Mouse (Mus musculus): ENCODE measurements at regions not wholly inside any gene's neighbourhood (a gene's known extent, or its start where the extent isn't known, plus 50 kb on each side); places are given as distances from the start of the nearest gene placed in this dataset.

DNA sequence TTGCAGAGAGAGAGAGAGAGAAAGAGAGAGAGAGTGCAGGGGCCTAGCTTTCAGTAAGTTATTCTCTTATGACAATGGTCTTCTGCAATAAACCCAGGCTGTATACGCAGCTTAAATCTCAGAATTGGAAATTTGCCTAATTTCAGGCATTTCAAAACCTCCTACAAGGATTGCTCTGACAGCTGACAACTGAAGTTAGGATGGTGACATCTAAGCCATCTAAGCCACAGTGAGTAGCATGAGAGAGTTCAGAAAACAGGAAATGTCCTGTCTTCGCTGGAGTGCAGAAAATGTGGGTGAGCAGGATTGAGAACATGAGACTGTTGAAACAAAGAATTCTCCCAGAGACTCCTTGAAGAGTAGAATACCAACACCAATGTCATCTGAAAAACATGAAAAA lies 56.8 kb downstream of the Fam110c start:
- no peak for DNase-seq

DNA sequence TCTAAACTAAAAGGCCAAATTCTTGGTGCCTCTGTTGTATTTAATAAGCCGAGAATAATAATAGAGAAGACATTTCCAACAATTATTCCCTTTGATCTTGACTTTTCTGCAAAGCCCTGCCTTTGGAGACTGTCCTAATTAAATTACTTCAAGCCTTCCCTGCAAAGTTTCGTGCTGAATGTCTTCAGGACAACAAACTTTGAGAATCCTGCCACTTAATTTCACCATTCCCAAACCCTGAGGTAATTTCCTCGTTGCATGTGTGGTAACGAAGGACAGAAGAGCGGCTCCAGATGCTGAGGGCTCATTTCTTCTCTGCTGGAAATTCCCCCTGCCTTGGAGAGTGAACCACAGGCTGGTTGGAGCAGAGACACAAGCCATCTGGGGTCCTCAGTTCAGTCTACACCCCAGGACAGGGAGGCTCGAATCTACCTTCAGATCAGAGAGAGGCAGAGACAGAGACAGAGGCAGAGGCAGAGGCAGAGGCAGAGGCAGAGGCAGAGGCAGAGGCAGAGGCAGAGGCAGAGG lies 60.9 kb downstream of the Fam110c start:
- no peak for DNase-seq

DNA sequence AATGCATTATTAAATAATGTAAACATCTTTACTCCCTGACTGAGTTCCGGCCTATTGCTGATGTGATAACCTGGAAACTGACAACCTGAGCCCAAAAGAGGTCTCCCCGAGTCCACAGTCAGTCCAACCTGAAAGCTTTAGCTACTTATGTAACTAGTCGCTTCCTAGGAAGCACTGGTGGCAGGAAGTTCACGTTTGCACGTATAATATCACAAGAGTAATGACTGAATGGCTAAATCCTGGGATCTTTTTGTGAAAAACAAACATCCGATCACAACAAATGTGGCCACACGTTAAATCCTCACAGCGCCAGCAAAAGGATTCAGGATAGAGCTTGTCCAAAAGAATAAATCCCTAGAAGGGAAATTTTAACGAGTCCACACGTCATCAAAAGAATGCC lies 62.7 kb downstream of the Fam110c start:
- no peak for DNase-seq

DNA sequence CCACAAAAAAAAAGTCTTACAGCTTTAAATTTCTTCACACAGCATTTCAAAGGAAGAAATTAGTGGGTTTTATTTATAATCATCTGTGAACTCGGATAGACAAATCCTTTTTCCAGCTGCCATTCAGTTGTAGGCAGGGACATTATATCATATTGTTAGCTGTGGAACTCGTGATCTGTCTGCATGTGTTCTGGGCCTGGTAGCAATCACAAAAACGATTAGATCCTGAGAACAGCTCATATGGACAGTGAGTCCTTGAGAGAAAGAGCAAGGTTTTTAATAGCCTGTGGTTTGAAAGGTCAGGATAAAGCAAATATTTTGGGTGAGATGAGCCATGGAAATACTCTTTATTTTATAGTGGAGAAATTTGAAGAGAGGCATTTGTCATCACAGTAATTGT lies 63.2 kb downstream of the Fam110c start:
- no peak for DNase-seq

DNA sequence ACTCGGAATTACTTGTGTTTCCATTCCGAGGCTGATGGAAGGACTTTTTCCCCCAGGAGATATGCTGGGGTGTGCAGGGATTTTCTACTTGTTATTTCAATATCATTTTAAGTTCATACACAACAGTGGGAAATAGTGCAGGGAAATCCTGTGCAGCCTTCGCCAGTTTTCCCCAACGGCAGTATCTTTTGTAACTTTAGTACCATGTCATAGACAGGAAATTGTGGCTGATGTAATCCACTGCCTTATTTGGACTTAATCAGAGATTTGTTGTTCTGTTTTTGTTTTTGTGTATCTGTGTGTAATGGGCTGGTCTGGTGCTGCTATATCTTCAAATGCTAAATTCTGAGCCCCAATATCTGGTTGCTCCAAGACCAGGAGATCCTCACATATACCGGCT lies 63.8 kb downstream of the Fam110c start:
- no peak for DNase-seq

DNA sequence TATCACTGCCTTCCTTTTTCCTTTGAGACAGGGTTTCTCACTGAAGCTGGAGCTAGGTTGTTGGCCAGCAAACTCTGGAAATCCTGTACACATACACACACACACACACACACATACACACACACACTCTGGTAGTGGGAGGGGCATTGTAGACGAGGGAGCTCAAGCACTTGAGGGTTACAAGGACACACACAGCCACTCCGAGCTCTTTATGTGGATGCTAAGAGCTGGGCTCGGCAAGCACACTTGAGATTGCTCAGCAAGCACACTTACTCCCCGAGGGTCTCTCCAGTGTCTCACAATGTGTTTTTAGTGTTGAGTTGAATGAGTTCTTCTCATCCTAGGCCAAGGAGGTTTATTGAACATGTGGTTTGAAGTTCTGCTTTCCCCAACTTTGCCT lies 66.2 kb downstream of the Fam110c start:
- no peak for DNase-seq

DNA sequence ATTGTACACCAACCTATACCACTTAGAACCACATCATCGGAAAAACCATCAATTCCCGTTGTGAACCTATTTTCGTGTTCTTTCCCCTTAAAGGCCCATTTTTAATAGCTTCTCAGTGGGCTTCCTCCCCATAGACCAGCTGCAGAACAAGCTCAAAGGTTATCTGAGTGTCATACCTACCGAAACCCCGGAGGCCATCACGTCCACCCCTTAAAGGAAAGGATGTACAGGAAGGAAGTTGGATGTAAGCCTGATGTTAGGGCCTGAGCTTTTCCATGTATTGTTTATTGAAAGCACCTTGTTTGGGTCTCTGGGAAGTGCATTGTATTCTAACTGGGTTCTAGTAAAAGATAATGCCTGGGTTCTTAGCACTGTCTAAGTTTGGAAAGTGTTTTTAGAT lies 69.6 kb downstream of the Fam110c start:
- no peak for DNase-seq

DNA sequence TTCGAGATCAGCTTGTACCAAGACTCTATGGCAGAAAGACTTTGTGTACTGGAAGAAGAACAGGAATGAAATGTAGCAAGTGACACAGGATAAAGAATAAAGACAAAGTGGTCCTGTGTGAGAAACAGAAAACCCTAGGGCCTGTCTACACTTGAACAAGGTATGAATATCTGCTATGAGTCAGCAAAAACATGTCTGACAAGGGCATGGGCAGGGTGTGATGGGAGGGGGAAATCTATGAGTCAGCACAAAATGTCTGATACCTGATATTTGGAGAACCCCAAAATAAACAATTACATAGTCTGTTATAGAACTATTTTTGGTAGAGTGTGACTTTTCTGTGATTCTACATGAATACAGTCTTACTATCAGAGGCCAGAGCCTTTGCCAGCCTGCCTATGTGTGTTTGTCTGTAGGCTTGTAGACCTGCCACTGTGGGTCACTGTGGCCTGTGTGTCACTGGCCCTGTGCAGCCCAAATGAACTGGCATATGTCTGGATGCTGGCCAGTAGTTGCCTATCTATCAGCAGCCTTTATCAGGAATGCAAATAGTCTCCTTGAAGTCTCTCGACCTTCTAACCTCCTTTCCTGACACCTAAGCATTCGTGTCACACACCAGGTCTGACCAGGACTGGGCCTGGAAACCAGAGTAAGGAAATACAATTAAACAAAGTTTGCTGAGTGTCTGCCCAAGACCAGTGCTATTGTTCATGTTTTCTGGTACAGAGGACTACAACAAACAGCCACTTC lies 71.5 kb downstream of the Fam110c start:
- DNase-seq = no peak

DNA sequence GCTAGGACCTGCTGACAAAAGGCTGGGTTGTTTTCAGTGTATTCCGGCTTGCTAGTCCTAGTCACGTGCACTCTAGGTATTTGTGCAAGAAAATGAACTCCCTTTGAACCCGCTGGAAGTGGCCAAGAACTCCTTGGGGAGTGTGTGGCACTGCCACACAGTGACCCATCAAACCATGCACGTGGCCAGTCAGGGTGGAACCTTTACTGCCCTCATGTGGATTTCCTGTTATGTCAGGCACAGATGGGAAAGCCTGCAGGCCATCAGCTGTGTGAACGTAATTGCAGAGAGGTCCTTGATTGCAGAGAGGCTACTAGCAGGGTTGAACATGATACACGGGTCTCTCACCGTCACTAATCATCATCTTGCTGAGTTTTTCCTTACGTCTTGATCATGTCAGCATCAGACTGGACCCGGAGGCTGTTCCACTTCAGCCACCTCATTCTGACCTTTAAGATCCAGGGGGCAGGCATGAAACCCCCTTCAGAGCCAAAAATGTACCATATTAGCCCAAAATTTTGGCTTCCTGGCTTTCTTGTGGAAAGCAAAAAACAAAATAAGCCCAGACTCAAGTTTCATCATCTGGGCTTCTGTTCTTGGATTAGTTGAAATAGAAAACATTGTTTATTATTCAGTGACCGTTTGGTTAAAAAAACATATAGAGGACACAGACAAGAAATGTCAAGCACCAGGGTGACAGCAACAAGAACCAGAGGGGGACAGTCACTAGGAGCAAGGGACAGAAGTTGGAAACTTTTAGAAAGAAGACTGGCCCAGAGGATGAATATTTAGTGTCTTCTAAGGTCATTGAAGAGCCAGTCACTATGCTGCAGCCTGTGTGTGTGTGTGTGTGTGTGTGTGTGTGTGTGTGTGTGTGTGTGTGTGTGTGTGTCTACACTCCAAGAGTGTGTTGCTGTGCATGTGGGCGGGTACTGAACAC lies 75.0 kb downstream of the Fam110c start:
- DNase-seq = no peak

DNA sequence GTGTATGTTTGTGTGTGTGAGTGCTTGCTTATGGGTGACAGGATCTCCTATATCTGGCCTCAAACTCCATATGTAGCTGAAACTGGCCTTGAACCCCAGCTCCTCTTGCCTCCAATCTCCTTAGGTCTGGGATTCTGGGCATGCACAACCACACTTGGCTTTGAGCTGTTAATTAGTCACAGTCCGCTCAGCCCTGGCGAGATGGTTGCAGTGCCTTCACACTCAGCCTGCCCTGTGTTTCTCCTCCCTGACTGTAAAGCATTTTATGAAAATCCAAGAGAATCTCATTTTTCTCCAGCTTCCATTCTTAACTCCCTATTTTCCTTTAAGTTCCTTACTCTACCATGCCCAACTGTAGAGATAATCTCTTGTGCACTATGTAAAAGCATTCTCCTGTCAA lies 80.1 kb downstream of the Fam110c start:
- no peak for DNase-seq

DNA sequence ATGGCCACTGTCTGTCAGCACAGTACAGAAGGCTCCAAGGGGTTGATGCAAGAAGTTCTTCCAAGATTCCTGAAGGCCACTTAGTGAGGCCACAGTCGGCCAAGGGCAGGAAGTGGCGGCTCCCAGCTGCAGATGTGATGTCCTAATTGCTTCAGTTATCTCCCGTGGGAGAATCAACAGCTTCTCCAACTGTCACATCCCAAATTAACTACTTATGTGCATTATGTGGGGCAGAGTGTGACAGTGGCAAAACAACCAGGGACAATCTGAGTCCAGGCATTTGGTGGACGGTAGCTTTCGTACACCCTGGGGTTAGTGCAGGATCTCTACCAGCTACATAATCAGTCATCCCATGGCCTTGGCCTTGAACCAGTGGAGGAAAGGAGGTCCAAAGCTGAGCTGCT lies 80.9 kb downstream of the Fam110c start:
- DNase-seq = no peak

DNA sequence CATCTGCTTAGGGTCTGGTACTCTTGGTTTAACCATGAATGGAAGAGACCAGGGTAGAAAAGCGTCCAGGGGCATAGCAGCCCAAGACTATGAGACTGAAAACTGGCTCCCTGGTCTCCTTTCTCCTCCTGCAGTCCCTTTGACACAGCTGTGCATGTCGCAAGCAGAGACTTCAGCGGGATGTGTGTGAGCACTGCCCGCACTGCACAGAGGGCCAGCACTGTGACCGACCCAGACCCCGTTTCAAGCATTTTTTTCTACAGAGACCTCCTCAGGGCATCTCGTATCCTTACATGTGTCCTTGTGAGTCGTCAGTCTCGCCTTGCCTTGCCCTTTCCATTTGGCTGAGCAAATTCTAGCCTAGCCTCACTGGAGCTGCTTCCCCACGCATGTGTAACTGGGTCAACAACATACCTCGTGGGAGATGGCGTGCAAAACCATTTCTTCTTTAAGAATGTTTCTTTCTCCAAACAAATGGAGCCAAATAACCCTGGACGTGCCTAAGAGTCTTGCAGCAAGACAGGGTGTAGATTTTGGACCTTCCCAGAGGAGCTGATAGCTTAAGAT lies 82.6 kb downstream of the Fam110c start:
- DNase-seq = no peak

DNA sequence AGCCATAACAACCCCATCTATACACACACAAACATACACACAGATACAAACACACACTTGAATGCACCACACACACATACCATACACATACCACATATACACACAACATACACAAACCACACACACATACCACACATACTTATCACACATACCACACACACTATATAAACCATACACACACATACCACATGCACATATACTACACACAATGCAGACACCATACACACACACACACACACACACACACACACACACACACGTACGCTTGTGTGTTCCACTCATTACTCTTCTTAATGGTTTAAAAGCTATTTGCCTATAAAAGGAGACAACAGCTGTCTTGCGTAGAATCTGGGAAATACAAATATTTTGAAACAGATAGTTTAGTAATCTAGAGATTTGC lies 83.1 kb upstream of the Gm6993 start:
- DNase-seq = no peak

DNA sequence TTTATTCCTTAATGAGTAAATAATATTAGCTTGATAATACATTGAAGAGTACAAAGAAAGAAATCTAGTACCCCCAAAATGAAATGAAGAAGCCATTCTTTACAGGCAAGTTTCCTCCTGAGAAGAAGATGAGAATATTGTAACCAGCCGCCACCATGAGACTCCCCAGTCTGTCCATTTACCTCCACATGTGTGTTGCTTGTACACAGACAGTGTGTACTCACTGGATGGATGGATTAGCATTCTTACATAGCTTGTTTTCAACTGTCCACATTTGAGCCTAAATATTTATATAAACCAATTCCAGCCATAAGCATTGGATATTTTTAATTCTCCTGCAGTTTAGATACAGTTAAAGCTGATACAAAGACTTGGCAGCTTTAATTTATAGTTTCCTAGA lies 82.7 kb upstream of the Gm6993 start:
- no peak for DNase-seq

DNA sequence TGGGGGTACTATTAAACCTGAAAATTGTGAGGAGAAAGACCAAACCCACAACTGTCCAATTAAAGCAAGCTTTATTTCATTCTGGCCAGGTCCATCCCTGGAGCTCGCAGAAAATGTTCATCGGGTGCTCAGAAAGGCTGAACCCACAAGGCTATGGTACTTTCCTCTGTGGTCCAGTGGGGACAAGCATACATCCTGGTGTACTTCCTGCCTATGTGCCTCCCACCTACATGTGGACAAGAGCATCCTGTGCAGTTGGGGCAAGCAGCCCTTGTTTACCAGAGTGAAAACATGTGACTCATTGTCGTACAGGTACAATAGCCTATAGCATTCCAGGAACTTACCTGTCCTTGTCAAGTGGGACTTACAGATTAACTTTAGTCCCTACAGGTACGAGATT lies 81.7 kb upstream of the Gm6993 start:
- no peak for DNase-seq

DNA sequence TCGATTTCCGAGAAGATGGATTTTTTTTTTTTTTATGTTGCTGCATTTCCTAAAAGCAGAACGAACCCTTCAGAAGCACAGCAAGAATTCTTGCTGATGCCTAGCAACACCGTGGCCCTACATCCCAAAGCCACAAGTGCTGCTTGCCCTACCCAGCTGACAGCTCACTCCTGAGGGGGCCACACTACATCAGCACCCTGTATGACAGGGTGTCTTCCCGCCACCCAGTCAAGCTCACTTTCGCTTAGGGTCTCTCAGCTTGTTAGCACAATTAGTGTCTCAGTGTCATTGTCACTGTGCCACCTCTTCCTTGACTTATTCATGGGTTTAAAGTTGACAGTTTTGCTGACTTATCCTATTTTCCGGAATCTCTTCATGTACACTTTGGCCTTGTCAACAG lies 81.2 kb upstream of the Gm6993 start:
- DNase-seq = no peak

DNA sequence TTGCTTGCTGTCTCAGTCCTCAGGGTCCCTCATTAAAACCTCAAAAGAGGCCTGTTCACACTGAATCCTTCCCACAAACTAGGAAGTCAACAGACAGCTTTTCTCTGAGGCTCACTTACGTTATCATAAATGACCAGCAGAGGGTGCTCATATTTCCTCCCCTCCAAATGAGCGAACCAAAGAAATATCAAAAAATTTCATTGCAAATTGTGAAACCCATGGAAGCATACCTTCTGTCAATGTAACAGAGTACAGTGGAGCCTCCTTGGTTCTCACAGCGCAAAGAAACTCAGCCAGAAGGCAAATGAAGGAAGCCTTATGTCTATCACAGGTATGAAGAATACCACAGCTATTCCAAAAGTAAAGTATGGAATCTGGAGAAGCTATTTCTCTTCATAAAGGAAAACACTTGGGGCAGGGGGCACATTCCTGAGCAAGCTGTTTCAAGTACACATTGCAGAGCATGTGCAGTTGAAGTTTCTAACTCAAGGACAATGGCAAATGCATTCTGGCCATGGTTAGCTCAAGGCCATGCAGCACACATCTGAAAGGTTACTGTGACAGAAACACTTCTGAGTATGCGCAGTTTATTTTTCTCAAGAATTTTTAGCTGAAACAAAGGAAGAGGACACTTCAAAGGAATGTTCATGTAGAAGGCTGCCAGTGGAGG lies 72.2 kb upstream of the Gm6993 start:
- no peak for DNase-seq

DNA sequence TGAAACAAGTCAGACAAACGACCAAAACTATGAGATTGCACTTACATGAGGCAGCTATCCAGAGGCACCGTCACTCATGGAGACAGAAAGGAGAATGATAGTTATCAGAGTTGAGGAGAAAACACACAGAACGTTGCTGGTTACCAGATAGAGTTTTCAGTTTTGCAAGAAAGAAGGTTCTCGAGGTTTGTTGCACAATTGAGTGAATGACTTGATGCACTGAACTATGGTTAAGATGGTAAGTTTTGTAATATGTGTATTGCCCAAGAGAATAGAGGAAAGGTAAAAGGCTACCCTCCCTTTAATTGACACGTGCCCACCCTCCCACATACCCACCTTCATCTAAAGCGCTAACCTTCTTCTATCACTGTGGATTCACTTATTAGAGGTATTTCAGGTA lies 70.5 kb upstream of the Gm6993 start:
- DNase-seq = no peak

DNA sequence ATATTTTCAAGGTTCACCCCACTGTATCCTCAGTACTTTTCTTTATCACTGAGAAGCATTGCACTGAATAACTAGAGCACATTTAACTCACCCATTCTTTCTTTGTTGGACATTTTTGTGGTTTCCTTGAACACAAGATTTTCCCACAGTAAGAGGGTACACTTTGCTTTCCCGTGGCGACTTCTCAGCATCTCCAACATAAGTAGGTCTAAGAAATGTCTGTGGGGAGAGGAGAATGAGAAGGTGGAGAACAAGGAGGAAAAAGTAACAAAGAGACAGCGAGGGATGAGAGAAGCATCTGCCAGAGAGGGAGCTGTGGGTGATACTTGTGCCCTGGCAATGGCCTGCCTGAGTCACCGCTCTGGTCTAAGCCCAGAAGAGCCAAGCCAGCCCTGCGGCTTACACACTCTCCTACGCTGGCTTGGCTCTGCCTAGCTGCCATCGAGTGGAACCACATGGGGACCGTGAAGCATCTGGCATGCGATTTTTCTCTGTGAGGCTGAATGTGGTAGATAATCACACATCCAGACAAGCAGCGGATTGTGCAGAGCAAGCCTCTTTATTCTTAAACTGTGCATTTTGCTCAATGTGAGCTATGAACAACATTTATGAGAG lies 69.9 kb upstream of the Gm6993 start:
- DNase-seq = peak; percentile 55 to 59

DNA sequence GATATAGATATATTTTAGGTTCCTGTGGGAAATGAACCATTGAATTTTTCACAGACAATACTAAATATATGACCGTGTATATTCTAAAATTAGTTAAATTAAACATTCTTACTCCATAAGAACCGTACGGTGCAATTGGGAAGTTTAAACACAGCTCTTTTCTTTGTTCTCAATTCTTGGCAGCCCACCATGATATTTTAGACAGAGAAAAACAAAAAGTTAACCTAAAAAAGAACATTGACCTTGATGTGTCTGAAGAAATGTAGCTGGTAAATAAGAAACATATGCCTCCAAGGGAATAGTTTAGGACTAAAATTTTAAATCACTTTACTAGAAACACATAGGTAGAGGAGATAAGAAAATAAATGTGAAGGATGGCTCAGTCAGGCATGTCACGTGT lies 68.6 kb upstream of the Gm6993 start:
- DNase-seq = no peak

DNA sequence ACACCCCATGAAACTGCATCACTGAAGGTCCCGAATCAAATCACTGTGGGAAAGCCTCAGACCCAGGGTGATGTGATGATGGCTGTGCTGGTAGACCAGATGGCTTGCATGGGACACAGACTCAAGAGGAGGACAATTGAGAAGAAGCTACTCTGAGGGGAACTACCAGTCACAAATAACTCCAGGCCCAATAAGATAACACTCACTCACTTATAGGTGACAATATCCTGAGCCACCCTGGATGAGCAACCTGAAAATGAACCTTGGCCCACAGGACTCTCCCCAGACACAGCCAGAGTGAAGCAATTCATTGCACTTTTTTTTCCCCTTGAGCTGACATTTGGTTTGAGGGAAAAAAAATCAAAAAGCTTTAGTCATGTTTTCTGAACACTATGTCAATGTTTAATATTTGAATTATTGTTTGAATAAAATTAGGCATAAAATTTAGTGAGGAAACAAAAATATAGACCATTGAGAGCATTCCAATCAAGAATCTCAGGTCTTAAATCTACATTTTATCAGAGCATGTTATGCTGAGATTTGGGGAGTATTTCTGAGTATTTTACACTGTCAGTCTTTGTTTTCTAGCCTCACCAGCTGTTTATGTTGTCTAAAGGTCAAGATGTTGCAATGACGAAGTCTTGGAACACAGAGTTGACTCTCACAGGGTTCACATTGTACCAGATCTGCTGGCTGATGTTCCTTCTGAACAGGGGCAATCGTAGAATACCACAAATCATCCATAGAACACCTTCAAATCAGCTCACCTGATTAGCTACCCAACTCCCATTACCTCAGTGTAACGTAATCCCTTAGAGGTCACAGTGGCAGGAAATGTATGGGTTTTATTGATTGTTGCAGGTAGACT lies 67.9 kb upstream of the Gm6993 start:
- no peak for DNase-seq
